Mouse (Mus musculus) right cerebral cortex, postnatal 4 days (tissue): Measurements from ENCODE around the gene Snrnp27.

ENCODE experiments used
- DNase-seq: peaks from one replicate; pipeline ENCODE4 v3.0.0-alpha.2; 2022

Snrnp27 gene

GRCm38 (mm10) chr6:86660161-86660877 lies 24.0 kb downstream of the Snrnp27 start:
- no peak for DNase-seq

- no peak for DNase-seq
These were observed 25.8 kb downstream of the Snrnp27 start for GRCm38 (mm10) chr6:86658501-86658900.

- DNase-seq: no peak
These were observed 29.9 kb downstream of the Snrnp27 start for GRCm38 (mm10) chr6:86654270-86654916.

- no peak for DNase-seq
These were observed 31.3 kb downstream of the Snrnp27 start for GRCm38 (mm10) chr6:86653026-86653425.

- no peak for DNase-seq
These were observed 38.2 kb downstream of the Snrnp27 start for GRCm38 (mm10) chr6:86646143-86646542.

- no peak for DNase-seq
These were observed 38.8 kb downstream of the Snrnp27 start for GRCm38 (mm10) chr6:86645551-86645950.

- no peak for DNase-seq
These were observed 39.4 kb downstream of the Snrnp27 start for GRCm38 (mm10) chr6:86644775-86645400.

GRCm38 (mm10) chr6:86641716-86642115 lies 42.6 kb downstream of the Snrnp27 start:
- no peak for DNase-seq

- DNase-seq: no peak
These were observed 43.5 kb downstream of the Snrnp27 start for GRCm38 (mm10) chr6:86640776-86641175.

- no peak for DNase-seq
These were observed 44.2 kb downstream of the Snrnp27 start for GRCm38 (mm10) chr6:86640161-86640560.

- no peak for DNase-seq
These were observed 44.9 kb downstream of the Snrnp27 start for GRCm38 (mm10) chr6:86639180-86640160.

- no peak for DNase-seq
These were observed 45.9 kb downstream of the Snrnp27 start for GRCm38 (mm10) chr6:86638434-86638833.

GRCm38 (mm10) chr6:86637860-86638259 lies 46.5 kb downstream of the Snrnp27 start:
- no peak for DNase-seq

- DNase-seq: no peak
These were observed 47.0 kb downstream of the Snrnp27 start for GRCm38 (mm10) chr6:86637171-86637835.

GRCm38 (mm10) chr6:86636495-86636894 lies 47.8 kb downstream of the Snrnp27 start:
- no peak for DNase-seq

GRCm38 (mm10) chr6:86630141-86630540 lies 54.2 kb downstream of the Snrnp27 start:
- no peak for DNase-seq

GRCm38 (mm10) chr6:86627946-86628345 lies 56.4 kb downstream of the Snrnp27 start, which contains the start of gene Asprv1:
Asprv1 (plus strand) TSS chr6:86628164.
- no peak for DNase-seq
